Mouse (Mus musculus): ENCODE results near the gene Myt1l.

GRCm38 (mm10) chr12:29701076-29701475 lies 172.9 kb downstream of the Myt1l start:
- TF ChIP-seq POLR2A (IDR thresholded peaks at IDR 0.05; ENCODE audit: low read depth, low read length) = no peak
- no peak for TF ChIP-seq CTCF (conservative IDR thresholded peaks at IDR 0.05; ENCODE audit: insufficient read depth, insufficient read length, low read depth, low read length)

Data from kidney, adult 2 months (tissue).